Mouse (Mus musculus): ENCODE data around the gene 1700003F12Rik.

1700003F12Rik gene

DNA sequence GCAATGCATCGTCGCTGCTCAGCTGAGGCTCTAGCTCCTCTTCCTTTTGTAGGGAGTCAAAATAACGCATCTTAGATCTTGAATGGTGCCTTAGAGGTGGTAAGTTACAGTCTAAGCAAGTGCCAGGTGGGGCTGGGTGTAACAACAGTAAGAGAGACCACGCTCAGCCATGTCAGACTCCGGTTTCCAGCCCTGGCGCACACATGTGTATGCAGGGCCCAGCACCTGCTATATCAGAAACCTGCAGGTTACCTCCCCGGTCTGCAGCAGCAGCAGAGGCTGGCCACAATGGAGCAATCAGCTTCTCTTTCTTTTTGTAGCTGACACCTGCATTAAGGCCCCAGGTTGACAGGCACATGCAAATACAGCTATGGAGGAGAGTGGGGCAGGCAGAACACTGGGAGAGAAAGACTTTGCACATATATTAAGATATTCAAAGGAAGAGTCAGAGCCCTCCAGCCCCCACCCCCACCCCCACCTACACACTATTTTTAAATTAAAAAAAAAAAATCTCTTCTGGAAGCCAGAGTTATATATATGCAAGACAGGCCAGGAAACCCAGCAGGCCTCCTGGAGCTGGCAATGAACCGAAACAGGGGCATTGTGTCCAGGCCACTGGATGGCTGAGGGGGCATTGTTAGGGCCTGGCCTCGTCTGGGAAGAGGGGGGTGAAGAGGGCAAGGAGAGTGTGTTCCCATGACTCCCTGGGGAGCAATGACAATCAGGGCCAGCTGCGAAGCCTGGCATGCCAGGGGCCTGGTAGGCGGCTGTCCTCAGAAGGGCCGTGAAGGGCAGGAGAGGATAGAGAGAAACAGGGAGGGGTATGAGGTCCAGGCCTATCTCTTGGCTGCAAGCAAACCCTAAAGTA, 30.2 kb downstream of the 1700003F12Rik start:
- DNase-seq (ENCODE audit: low spot score in 2 of 2), result no peak

DNA sequence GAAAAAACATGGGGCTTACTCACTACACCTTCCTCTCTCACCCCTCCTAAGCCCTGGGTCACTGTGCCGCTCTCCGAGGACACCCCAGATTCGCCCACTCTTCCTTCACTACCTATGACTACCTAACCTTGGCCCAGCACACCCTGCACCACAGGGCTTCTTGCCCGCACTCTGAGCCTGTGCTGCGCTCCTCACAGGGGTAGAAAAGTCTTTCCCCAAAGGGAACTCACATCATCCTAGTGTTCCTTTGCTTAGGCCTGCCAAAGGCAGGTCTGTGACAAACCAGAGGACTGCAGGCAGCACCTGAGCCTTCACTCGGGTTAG, 30.8 kb downstream of the 1700003F12Rik start:
- DNase-seq (ENCODE audit: low spot score in 2 of 2), result no peak

- DNase-seq (ENCODE audit: low spot score in 2 of 2), result no peak
Measured at GRCm38 (mm10) chr2:154580586-154580985, 33.7 kb downstream of the 1700003F12Rik start.

DNA sequence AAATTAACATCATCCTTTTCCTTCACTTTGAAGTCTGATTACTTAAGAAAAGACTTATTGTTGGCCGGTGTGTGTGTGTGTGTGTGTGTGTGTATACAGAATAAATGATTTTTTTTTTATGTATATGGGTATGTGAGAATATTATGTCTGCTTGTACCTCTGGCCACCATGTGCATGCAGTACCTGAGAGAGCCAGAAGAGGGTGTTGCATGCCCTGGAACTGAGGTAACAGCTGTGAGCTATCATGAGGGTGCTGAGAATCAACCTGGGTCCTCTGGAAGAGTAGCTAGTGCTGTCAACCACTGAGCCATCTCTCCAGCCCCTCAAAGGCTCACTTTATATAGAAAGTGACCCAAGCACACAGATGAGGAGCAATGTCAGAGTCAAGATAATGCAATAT, 34.5 kb downstream of the 1700003F12Rik start:
- no peak for DNase-seq (ENCODE audit: low spot score in 2 of 2)

- DNase-seq (ENCODE audit: low spot score in 2 of 2), result peak; percentile 64 to 80
Measured at GRCm38 (mm10) chr2:154583906-154584872, 37.3 kb downstream of the 1700003F12Rik start.

GRCm38 (mm10) chr2:154584931-154585601, 38.2 kb downstream of the 1700003F12Rik start:
- no peak for DNase-seq (ENCODE audit: low spot score in 2 of 2)

DNA sequence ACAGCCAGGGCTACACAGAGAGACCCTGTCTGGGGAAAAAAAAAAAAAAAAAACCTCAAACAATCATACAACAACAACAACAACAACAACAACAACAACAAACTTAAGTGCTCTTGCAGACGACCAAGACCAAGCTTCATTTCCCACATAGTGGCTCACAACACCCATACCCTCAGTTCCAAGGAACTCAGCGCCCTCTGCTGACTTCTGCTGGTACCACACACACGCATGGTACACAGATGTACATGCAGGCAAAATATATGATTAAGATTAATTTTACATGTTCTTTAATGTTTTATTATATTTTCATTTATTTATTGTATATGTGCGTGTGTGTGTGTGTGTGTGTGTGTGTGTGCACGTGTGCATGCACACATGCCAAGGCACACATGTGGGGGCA, 39.5 kb downstream of the 1700003F12Rik start:
- no peak for DNase-seq (ENCODE audit: low spot score in 2 of 2)

- no peak for DNase-seq (ENCODE audit: low spot score in 2 of 2)
Measured at GRCm38 (mm10) chr2:154589051-154589450, 42.2 kb downstream of the 1700003F12Rik start.

GRCm38 (mm10) chr2:154591239-154591638, 44.4 kb downstream of the 1700003F12Rik start:
- no peak for DNase-seq (ENCODE audit: low spot score in 2 of 2)

DNA sequence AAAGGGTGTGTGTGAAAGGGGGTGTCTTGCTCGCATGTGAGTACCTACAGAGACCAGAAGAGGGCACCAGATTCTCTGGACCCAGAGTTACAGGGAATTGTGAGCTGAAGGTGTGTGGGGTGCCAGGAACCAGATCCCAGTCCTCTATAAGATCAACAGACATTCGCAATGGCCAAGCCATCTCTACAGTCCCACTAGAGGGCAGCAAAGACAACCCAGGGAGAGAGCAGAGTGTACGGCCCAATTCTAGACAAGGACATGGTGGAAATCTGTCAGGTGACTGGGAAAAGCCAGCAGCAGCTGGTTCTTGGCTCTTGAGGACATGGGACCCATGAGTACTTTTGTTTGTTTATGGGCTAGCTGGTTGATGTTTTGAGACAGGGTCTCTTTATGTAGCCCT, 46.1 kb downstream of the 1700003F12Rik start:
- DNase-seq (ENCODE audit: low spot score in 2 of 2), result no peak

DNA sequence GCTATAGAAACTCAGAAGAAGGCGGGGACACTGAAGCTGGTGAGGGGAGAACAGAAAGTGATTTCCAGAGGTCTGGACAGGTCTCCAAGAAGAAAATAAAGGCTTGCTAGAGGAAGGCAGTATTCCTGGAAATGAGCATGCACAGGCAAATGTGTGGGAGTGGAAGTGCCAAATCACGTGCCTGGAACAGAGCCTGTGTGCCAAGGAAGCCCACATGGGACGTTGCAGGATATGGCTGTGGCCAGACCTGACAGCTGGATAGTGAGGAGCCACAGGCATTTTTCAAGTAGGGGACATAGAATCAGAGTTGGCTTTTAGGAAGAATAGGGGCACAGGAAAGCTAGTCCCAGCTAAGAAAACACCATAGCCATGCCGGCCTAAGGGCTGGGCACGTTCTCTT, 48.9 kb downstream of the 1700003F12Rik start:
- no peak for DNase-seq (ENCODE audit: low spot score in 2 of 2)

DNA sequence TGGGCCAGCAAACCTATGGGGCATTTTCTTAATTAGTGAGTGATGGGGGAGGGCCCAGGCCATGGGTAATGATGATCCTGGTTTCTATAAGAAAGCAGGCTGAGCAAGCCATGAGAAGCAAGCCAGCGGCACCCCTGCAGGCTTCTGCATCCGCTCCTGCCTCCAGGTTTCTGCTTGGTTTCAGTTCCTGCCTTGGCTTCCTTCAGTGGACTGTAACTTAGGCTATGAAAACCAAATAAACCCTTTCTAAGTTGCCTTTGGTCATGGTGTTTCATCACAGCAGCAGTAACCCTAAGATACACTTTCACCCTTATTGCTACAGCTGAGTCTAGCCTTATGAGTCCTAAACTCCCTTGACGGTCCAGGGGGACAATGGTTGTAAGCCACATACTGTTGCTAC, 50.5 kb downstream of the 1700003F12Rik start:
- no peak for DNase-seq (ENCODE audit: low spot score in 2 of 2)

All from frontal cortex, postnatal 25 days (tissue).